In genomic region chr6:67168031-67168777, GRCm38 (mm10) we compare ENCODE assay signal across 8 mouse cellular contexts.
A peak's percentile ranks its signal among the peaks of the same experiment; 100 is the strongest.
DNase-seq lines count a peak whose midpoint lies in the region; ATAC-seq and TF ChIP-seq lines count a peak whose summit lies in the region.

No protein-coding gene starts in this region.

- H3K9ac ChIP-seq in forebrain, embryonic 13.5 days: peak overlapping the region; percentile 62
- peak overlapping the region; percentile 31 for H3K9ac ChIP-seq in lung, embryonic 15.5 days

- peak; percentile 18; the same call in 1 of the 2 replicates for ATAC-seq in G1E (ENCODE audit: extremely low read depth, insufficient number of reproducible peaks, low FRiP score, poor library complexity, severe bottlenecking)
- peak; percentile 88 for ATAC-seq in forebrain, embryonic 13.5 days
- peak; percentile 65; the same call in 1 of the 2 replicates for ATAC-seq in lung, embryonic 15.5 days (ENCODE audit: borderline replicate concordance, extremely low read depth, low FRiP score, low TSS enrichment)
- no peak for ATAC-seq in activated CD4-positive, CD25-positive, alpha-beta regulatory T cell, adult 4 months

- WGBS in forebrain, embryonic 13.5 days: 15% methylated on average over 11 of the region's 11 CpGs
- WGBS in hindbrain, embryonic 10.5 days: 13% methylated on average over 11 of the region's 11 CpGs
- WGBS in lung, embryonic 15.5 days: 12% methylated on average over 11 of the region's 11 CpGs

- H3K4me3 ChIP-seq in G1E (ENCODE audit: low read depth, low read length): no peak overlapping the region; the same call in 1 of the 2 replicates
- H3K4me3 ChIP-seq in forebrain, embryonic 13.5 days: peak overlapping the region; percentile 44
- H3K4me3 ChIP-seq in hindbrain, embryonic 10.5 days: peak overlapping the region; percentile 53
- H3K4me3 ChIP-seq in lung, embryonic 15.5 days: peak overlapping the region; percentile 45

- H3K36me3 ChIP-seq in G1E (replicated peaks): no peaks in the 10 kb centered on the region
- no peaks in the 10 kb centered on the region for H3K36me3 ChIP-seq in forebrain, embryonic 13.5 days (ENCODE audit: poor library complexity, severe bottlenecking)
- H3K36me3 ChIP-seq in hindbrain, embryonic 10.5 days: no peaks in the 10 kb centered on the region
- no peaks in the 10 kb centered on the region for H3K36me3 ChIP-seq in lung, embryonic 15.5 days

- H3K27ac ChIP-seq in forebrain, embryonic 13.5 days: no peak overlapping the region
- H3K27ac ChIP-seq in hindbrain, embryonic 10.5 days: peak overlapping the region; percentile 86
- H3K27ac ChIP-seq in lung, embryonic 15.5 days: no peak overlapping the region

- DNase-seq in G1E (ENCODE audit: low spot score): no peak
- DNase-seq in c-Kit-negative CD71-positive TER-119-positive erythroid progenitor cells, embryonic 14.5 days (ENCODE audit: low read depth, low spot score): peak; percentile 40
- peak; percentile 63 for DNase-seq in hindbrain, embryonic 10.5 days (ENCODE audit: low spot score)
- DNase-seq in layer of hippocampus, adult 9-11 months: peak; percentile 54
- DNase-seq in ovary, postnatal 10 days (ENCODE audit: low spot score): peak; percentile 14

- no peak for TF ChIP-seq CTCF in G1E (IDR thresholded peaks at IDR 0.05; ENCODE audit: low read depth, low read length)

- H3K27me3 ChIP-seq in G1E (ENCODE audit: insufficient read depth, low read length): no peaks in the 10 kb centered on the region
- H3K27me3 ChIP-seq in forebrain, embryonic 13.5 days: no peaks in the 10 kb centered on the region
- H3K27me3 ChIP-seq in hindbrain, embryonic 10.5 days (ENCODE audit: insufficient read depth, poor library complexity, severe bottlenecking): no peaks in the 10 kb centered on the region
- no peaks in the 10 kb centered on the region for H3K27me3 ChIP-seq in lung, embryonic 15.5 days

- no peaks in the 10 kb centered on the region for H3K9me3 ChIP-seq in G1E (replicated peaks)
- H3K9me3 ChIP-seq in forebrain, embryonic 13.5 days (replicated peaks): no peaks in the 10 kb centered on the region
- no peaks in the 10 kb centered on the region for H3K9me3 ChIP-seq in hindbrain, embryonic 10.5 days
- H3K9me3 ChIP-seq in lung, embryonic 15.5 days: no peaks in the 10 kb centered on the region

- H3K4me2 ChIP-seq in forebrain, embryonic 13.5 days: peak overlapping the region; percentile 59
- peak overlapping the region; percentile 65 for H3K4me2 ChIP-seq in lung, embryonic 15.5 days

- H3K4me1 ChIP-seq in G1E (ENCODE audit: insufficient read depth, low read depth, low read length): peaks cover 51% of the 10 kb centered on the region
- no peaks in the 10 kb centered on the region for H3K4me1 ChIP-seq in forebrain, embryonic 13.5 days
- peaks cover 19% of the 10 kb centered on the region; the same call in 1 of the 2 replicates for H3K4me1 ChIP-seq in hindbrain, embryonic 10.5 days (replicated peaks)
- peaks cover 9% of the 10 kb centered on the region for H3K4me1 ChIP-seq in lung, embryonic 15.5 days
